Mouse (Mus musculus) E14TG2a.4 (cell line): ENCODE data around the gene Stxbp6.
"Not testable (repeated sequence)": the region's sequence is repeated elsewhere in the genome, so short reads cannot be mapped to it uniquely, and the experiment has no call there.

Experiments
- H3K27me3 ChIP-seq: 2 replicates; pipeline ENCODE4 v1.6.1; 2014; ENCODE audit warnings: low read length, control low read depth; ENCODE audit not compliant: insufficient read depth
- H3K36me3 ChIP-seq: 2 replicates; pipeline ENCODE4 v1.6.1; 2014; ENCODE audit warnings: low read length, control low read depth; ENCODE audit not compliant: insufficient read depth
- H3K4me1 ChIP-seq: replicated peaks from 2 replicates; pipeline ENCODE4 v1.6.1; 2014; ENCODE audit warnings: low read depth, low read length, control low read depth
- H3K4me3 ChIP-seq: replicated peaks from 2 replicates; pipeline ENCODE4 v1.5.1; 2014; ENCODE audit warnings: mild to moderate bottlenecking, low read length
- H3K9me3 ChIP-seq: 2 replicates; pipeline ENCODE4 v1.6.1; 2014; ENCODE audit warnings: low read length, control low read depth
- CTCF ChIP-seq: conservative IDR thresholded peaks from 2 replicates; pipeline ENCODE4 v1.5.1; 2014; ENCODE audit warnings: low read length
- NANOG ChIP-seq: IDR thresholded peaks from 2 replicates; pipeline ENCODE4 v1.6.1; 2014; ENCODE audit warnings: borderline replicate concordance, low read length, mixed read lengths
- POU5F1 ChIP-seq: IDR thresholded peaks from 2 replicates; pipeline ENCODE4 v1.6.1; 2014; ENCODE audit warnings: low read length, borderline replicate concordance

Stxbp6 gene

DNA sequence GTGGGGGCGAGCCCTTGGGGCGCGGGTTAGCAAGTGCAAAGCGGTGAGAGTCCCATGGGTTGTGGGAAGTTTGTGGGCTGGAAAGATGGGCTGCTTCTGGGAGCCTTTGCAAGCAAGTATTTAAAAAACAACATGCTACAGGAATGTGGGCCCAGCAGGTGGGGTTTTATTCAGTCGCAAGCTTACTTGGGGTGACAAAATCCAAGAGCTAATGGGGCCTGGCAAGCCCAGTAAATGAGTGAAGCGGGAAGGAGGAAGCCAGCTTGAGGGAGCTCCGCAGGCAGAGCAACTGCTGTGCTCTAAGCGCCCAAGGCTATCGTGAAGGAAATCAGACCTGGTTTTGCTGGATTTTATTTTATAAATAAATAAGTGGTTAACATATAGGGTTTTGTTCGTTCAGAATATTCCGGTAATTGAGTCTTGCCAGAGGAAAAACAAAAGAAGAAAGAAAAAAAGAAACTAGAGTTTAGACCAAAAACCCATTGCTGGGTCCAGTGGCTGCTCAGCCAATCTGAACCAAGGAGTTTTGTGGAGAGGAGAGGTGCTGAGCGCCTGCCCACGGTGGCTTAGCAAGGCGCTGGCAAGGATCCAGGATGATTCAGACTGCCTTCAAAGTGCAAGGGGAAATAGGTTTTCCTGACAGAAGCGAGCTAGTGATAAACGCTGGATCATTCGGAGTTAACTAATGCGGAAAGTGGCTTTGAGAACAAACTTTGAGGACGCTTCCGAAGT lies at the start of gene Stxbp6:
Gene Stxbp6 (minus strand): TSS at position 99 of the 732 bp plus-strand sequence.
- TF ChIP-seq POU5F1 (no peak), NANOG (no peak), CTCF (no peak)
- H3K4me3 ChIP-seq = peak within 1 kb of the TSS; percentile 85
- H3K36me3 ChIP-seq = no peaks in the 10 kb centered on the region
- H3K9me3 ChIP-seq = no peaks in the 10 kb centered on the region
- H3K27me3 ChIP-seq = peaks cover 50% of the 10 kb centered on the region
- H3K4me1 ChIP-seq = peaks cover 20% of the 10 kb centered on the region

- not testable (repeated sequence) for H3K9me3 ChIP-seq, H3K4me3 ChIP-seq, H3K27me3 ChIP-seq, H3K4me1 ChIP-seq, H3K36me3 ChIP-seq
These were observed 28.4 kb upstream of the Stxbp6 start for GRCm38 (mm10) chr12:45102954-45103353.

GRCm38 (mm10) chr12:45093732-45094131 lies 19.2 kb upstream of the Stxbp6 start:
- no peaks in the 10 kb centered on the region for H3K4me1 ChIP-seq
- peaks cover 17% of the 10 kb centered on the region for H3K9me3 ChIP-seq
- TF ChIP-seq NANOG (no peak), CTCF (no peak), POU5F1 (no peak)
- no peaks in the 10 kb centered on the region for H3K36me3 ChIP-seq
- no peak overlapping the region for H3K4me3 ChIP-seq
- H3K27me3 ChIP-seq = no peaks in the 10 kb centered on the region

GRCm38 (mm10) chr12:45092444-45092843 lies 17.9 kb upstream of the Stxbp6 start:
- Histone ChIP-seq H3K9me3 (peaks cover 17% of the 10 kb centered on the region), H3K36me3 (no peaks in the 10 kb centered on the region), H3K4me3 (no peak overlapping the region), H3K4me1 (no peaks in the 10 kb centered on the region), H3K27me3 (no peaks in the 10 kb centered on the region)
- TF ChIP-seq NANOG (no peak), POU5F1 (no peak), CTCF (no peak)

- no peaks in the 10 kb centered on the region for H3K27me3 ChIP-seq
- no peak overlapping the region for H3K4me3 ChIP-seq
- TF ChIP-seq CTCF = no peak
- TF ChIP-seq POU5F1 = no peak
- no peak for TF ChIP-seq NANOG
- H3K36me3 ChIP-seq = no peaks in the 10 kb centered on the region
- H3K9me3 ChIP-seq = no peaks in the 10 kb centered on the region
- H3K4me1 ChIP-seq = no peaks in the 10 kb centered on the region
These were observed 8.6 kb upstream of the Stxbp6 start for GRCm38 (mm10) chr12:45083145-45083475.

GRCm38 (mm10) chr12:45082379-45083144 lies 8.1 kb upstream of the Stxbp6 start:
- no peaks in the 10 kb centered on the region for H3K9me3 ChIP-seq
- TF ChIP-seq POU5F1 = no peak
- TF ChIP-seq NANOG = no peak
- no peak for TF ChIP-seq CTCF

DNA sequence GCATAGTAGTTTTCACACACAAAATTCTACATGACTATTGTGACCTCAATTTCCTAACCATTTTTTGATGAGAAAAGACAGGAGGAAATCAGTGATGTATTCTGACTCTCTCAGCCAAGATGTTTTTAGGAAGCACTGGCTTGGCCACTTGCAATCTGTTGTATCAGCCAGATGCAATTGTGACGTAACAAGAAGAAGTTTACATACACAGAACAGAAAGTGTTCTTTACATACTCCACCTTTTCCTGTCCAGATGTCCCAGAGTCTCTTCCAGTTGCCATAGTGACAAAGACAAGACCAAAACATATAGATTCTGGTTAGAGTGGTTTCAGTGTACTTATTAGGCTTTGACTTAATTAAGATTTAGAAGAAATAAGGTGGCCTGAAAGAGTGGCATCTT lies 7.1 kb upstream of the Stxbp6 start:
- H3K9me3 ChIP-seq = no peaks in the 10 kb centered on the region
- H3K4me3 ChIP-seq = no peak overlapping the region
- no peaks in the 10 kb centered on the region for H3K4me1 ChIP-seq
- peaks cover 2% of the 10 kb centered on the region; the same call in 1 of the 2 replicates for H3K27me3 ChIP-seq
- TF ChIP-seq NANOG = no peak
- TF ChIP-seq POU5F1 = no peak
- no peak for TF ChIP-seq CTCF
- no peaks in the 10 kb centered on the region for H3K36me3 ChIP-seq

More at GRCm38 (mm10) chr12:45082379-45083144, 8.1 kb upstream of the Stxbp6 start:
- no peak overlapping the region for H3K4me3 ChIP-seq
- H3K27me3 ChIP-seq = peaks cover 1% of the 10 kb centered on the region; the same call in 1 of the 2 replicates
- H3K36me3 ChIP-seq = no peaks in the 10 kb centered on the region
- H3K4me1 ChIP-seq = no peaks in the 10 kb centered on the region

DNA sequence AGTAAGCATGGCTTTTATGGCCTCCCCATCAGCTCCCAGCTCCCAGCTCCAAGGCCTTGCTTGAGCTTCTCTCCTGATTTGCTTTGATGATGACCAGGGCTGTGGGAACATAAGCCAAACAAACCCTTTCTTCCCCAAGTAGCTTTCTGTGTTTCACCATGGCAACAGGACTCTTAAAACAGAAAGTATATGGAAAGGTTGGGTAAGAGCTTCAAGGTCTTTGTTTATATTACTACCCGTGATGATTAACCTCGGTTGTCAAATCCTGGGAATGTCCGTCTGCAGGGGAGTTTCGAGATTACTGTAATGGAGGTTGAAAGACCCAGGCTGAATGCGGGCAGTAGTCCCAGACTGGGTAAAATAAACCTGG lies 6.2 kb upstream of the Stxbp6 start:
- H3K4me1 ChIP-seq = no peaks in the 10 kb centered on the region
- H3K9me3 ChIP-seq = no peaks in the 10 kb centered on the region
- H3K36me3 ChIP-seq = no peaks in the 10 kb centered on the region
- H3K4me3 ChIP-seq = no peak overlapping the region
- no peak for TF ChIP-seq POU5F1
- TF ChIP-seq NANOG = no peak
- no peak for TF ChIP-seq CTCF
- H3K27me3 ChIP-seq = peaks cover 7% of the 10 kb centered on the region
